Mouse (Mus musculus) frontal cortex, adult 2 months (tissue): ENCODE measurements around the gene Lama5. TPM values are rescaled to one million over a fixed set of nuclear protein-coding genes. Genes with fewer than 3 reads are reported as not detected.
"Not testable (repeated sequence)": the region's sequence is repeated elsewhere in the genome, so short reads cannot be mapped to it uniquely, and the experiment has no call there.

Source experiments
- DNase-seq, 2 experiments: peaks; one replicate each; pipeline ENCODE4 v3.0.0; 2022; ENCODE audit warnings: low spot score in 1 of 2; ENCODE audit errors: extremely low spot score in 1 of 2
- polyA plus RNA-seq: library from polyadenylated mRNA; depleted of rRNA; stranded (reverse); fragments of >200 nt; gene quantifications from 2 replicates; pipeline ENCODE4 v1.2.3, GENCODE M21; 2012; rRNA removed

Lama5 gene
- 15.9 TPM in 2 replicates for polyA plus RNA-seq

DNA sequence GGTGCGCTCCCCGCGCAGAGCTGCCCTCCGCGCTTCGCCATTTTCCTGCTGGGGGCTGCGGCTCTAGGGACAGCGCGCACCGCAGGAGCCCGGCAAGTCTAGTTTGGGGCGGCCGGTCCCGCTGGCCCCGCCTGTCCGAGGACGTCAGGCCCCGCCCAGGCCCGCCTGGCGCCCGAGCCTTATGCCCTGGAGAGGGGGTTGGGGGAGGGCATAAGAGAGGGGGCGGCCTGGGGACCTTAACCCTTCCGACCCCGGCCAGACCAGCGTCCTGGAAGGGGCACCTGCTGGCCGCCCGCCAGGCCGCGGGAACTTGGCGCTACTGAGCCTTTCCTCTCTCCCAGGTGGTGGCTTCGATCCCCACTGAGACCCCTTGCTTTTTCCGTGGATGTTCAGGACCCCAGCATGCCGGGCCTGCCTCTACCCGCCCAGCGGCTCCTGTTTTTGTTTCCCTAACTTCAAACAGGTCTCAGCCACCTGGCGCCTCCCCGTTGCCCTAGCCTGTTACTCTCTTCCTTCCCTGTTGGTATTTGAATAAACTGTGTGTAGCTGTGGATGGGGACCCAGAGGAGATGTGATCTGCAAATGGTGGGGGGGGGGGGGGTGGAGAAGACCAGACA is at the start of gene Lama5:
Lama5 (minus strand) TSS at position 98 of the 617 bp plus-strand sequence.
- DNase-seq, result no peak

- no peak for DNase-seq
Measured at GRCm38 (mm10) chr2:180274523-180274922, 48.9 kb upstream of the Lama5 start.

- DNase-seq, result peak; percentile 92 to 93
Measured at GRCm38 (mm10) chr2:180273394-180274244, 48.0 kb upstream of the Lama5 start, which contains the start of gene Cables2. Gene Cables2 (minus strand): TSS chr2:180273496.

GRCm38 (mm10) chr2:180272884-180273321 is 47.2 kb upstream of the Lama5 start:
- no peak for DNase-seq

- no peak for DNase-seq
Measured at GRCm38 (mm10) chr2:180271804-180272395, 46.2 kb upstream of the Lama5 start.

DNA sequence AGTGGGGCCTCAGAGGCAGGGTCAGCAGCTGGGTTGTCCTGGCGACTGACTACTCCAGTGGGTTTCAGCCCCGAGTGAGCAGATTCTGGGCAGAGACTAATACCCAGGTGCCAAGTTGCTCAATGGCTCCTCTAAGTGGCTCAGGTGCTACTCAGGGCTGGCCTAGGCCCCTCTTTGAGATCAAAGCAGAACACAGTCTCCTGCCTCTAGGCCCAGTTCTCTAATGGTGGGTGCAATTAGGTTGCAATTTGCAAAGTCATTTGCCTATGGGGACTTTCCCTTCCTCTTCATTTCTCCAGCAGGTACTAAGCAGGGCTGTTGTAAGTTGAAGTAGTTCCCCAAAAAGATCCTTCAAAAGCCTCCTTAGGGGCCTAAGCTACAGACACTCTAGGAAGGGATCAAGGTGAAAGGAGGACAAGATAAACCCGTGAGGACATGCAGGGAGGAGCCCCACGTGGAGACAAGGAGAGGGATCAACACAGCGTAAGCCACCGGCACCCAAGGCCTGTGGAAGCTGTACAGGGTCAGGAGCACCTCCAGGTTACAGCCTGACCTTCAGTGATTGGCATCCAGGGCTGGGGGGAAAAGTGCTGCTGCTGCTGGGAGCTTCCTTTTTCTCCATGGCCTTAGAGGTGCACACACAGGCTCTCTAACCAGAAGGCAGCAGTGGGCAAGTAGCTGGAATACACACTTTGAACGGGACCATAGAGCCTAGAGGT is 45.0 kb upstream of the Lama5 start:
- DNase-seq, result no peak

DNA sequence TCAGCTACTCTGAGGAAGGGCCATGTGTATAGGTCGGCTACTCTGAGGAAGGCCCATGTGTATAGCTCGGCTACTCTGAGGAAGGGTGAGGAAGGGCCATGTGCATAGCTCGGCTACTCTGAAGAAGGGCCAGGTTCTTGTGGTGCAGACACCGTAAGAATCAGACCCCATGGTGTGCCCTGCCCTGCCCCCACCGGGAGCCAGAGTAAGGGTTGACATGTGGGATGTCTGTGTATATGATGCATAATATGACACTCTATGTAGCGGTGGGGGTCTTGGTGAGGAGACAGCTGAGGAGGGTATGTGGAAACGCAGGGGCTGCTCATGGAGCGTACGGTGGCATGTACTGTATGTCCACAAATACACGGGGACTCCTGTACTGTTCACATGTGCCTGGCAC is 43.7 kb upstream of the Lama5 start:
- DNase-seq, result no peak

DNA sequence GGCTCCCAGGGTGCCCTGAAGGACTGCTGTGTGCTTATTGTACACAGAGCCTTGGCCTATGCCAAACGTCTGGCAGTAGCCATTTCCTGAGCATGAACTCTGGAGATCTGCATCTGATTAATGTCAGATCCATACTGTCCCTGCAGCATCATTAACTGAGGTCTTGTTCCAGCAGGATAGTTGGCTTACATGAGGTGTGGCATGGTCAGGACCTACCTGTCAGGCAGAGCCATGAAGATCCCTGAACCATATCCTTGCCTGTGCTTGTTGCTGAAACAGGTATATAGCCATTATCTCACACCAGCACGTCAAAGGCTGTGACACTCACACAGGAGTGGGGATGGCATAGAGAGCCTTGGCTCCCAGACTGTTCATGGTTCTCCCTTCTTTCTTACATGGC is 42.3 kb upstream of the Lama5 start:
- no peak for DNase-seq

DNA sequence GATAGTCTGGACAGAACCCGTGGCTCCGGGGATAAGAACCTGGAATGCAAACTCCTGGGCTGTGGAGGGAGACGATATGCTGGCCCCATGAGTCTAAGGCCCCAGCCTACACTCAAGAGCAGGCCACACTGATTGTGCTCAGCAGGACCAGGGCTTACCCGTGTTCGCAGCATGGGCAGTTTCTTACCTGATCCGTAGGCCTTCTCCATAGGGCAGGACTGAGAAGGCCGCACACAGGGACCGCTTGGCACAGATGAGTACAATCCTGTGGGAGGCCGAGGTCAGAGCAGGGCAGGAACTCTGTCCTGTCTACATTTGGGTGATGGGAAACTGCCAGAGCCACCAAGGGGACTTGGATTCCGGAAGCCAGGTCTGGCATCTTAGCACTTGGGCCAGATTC is 37.2 kb upstream of the Lama5 start:
- no peak for DNase-seq

DNA sequence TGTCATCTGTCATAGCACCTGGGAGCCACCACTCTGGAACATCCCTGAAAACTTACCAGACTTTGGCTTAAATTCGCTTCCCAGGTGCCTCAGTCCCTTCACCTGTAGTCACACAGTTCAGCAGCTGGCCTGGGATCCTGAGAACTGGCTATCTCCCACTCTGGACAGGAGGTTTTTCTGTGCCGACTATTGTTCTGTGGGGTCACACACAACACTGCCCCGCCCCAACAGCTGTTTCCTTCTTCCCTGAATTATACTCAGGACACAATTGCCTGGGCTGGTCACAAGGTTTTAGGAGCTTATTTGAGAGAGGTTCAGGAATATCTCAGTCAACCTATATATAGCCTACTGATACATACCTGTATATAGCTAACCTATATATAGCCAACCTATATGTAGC is 36.8 kb upstream of the Lama5 start:
- no peak for DNase-seq

DNA sequence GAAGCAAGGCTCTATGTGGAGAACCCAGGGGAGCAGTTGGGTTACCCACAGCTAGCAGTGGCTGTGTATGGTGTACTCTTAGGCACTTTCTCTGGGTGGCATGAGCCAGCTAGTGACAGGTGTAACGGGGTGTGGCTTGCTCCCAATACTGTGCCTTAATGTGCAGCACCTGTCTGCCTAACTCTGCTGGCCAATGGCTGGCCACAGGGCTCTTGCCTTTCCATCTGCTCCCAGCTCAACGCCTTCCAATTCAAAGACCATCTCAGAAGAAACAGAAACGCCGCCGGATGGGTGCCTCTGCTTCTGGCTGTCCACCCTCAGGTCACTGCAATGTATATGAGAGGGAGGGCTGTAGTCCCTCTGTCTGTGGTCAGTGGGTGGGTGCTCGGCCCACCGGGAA is 36.2 kb upstream of the Lama5 start:
- no peak for DNase-seq

DNA sequence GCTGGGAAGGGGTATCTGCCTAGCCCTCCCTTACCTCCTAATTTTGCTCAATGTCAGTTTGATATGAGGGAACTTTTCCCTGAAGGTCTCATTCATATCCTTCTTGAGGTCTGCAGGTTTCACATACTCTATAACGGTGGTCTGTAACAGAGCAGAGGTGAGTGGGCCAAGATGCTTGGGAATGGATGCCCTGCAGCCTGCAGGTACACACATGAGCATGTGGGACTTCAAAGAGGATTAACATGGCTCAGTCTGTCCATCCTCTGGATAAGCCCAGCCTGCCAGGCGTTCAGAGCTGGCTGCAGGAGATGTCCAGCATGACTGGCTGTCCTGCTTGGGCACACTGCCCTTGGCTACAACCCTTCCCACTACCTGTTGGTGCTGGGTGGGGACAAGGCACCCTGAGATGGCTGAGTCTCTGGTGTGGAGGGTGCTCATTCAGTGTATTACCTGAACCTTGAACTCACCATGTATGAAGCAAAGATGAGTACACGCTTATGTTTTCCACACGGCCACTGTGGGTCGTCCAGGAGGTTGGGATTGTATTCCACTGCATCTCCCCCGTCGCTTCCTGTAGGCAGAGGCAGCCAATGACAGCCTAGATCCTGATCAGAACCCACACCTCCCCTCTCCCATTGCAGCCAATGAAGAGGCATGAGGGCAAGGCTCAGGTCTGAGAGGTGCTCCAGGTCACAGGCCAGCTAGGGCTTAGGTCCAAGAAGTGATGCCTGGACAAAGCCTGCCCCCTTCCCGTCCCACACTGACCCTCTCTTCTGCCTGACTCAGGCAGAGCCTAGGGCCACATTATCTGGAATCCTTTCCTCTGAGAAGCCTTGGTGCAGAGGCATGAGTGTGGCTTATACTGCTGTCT is 35.2 kb upstream of the Lama5 start:
- DNase-seq, result no peak

DNA sequence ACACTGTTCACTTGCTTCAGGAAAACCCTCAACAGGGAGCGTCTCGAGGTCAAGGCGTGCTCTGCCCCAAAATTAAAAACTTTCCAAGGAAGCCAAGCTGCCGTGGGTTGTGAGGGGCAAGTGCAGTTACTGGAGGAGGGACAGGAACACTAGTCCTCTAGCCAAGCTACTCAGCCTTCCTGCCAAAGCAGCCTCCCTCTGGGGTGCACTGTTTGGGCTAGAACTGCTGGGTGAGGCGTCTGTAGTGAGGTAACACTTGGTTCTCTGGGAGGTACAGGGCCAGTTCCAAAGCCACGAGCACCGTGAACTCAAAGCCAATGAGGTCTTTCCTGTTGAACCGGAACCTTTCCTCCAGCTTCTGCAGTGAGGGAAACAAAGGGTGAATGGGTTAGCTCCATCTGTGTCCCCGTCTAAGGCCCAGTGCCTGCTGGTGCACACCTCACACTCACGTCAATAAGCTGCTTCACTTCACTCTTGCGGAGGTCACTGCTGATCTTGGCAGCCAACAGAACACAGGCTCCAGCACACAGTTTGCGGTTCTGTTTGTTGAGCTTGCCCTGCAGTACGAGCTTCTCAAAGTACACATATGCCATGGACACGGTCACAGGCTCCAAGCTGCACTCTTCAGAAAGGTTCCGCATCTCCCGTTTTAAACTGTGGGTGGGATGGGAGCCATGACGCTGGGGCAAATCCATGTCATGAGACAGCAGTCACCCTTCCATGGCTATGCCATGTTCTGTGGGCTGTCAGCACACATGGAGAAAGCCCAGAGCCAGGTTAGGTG is 34.4 kb upstream of the Lama5 start:
- DNase-seq, result not testable (repeated sequence)

DNA sequence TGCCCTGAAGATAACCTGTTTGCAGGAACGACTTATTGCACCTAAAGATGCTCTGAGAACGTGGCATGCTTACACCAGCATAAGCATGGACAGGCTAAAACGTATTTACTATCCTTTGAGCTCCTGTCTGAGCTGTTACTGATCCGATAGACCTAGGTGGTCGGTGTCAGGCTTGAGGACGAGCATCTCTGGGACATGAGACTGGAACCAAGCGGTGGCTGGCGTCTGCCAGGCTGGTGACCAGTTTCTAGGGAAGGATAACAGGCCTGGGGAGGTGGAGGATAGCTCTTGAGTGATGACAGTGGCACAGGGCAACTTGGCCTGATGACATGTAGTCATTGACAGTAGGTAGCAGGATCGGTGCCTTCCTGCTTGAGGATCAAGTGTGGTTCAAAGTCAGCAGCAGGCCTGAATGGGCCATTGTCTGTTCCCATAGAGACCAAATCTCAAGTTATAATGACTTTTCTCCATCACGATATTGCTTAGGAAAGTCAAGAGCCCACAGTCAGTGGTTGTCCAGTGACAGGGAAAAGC is 33.4 kb upstream of the Lama5 start:
- not testable (repeated sequence) for DNase-seq

GRCm38 (mm10) chr2:180257963-180258865 is 32.6 kb upstream of the Lama5 start:
- DNase-seq, result no peak

- peak; percentile 98 for DNase-seq
Measured at GRCm38 (mm10) chr2:180257001-180257521, 31.4 kb upstream of the Lama5 start, which contains the start of gene Rps21. Gene Rps21 (plus strand): TSS chr2:180257377.

GRCm38 (mm10) chr2:180256296-180257000 is 30.8 kb upstream of the Lama5 start:
- no peak for DNase-seq
